Mouse (Mus musculus): ENCODE measurements around the gene Akap8l. TPM values are rescaled to one million over a fixed set of nuclear protein-coding genes. Genes with fewer than 3 reads are reported as not detected.

Akap8l gene
- total RNA-seq, 2 experiments from 2014 or later, result 183 to 219 TPM

GRCm38 (mm10) chr17:32320597-32321389 is 29.6 kb downstream of the Akap8l start, which contains the start of gene Akap8:
TSS of gene Akap8 (minus strand) at chr17:32321238.
- peak; percentile 98 to 99 for DNase-seq (ENCODE audit: low spot score in 2 of 2)

GRCm38 (mm10) chr17:32319950-32320349 is 30.5 kb downstream of the Akap8l start:
- no peak for DNase-seq (ENCODE audit: low spot score in 2 of 2)

GRCm38 (mm10) chr17:32317708-32318107 is 32.7 kb downstream of the Akap8l start:
- DNase-seq (ENCODE audit: low spot score in 2 of 2), result no peak

GRCm38 (mm10) chr17:32317032-32317431 is 33.4 kb downstream of the Akap8l start:
- DNase-seq (ENCODE audit: low spot score in 2 of 2), result no peak

- DNase-seq (ENCODE audit: low spot score in 2 of 2), result no peak
These were observed 34.8 kb downstream of the Akap8l start for GRCm38 (mm10) chr17:32315560-32315959.

- DNase-seq (ENCODE audit: low spot score in 2 of 2), result no peak
These were observed 36.5 kb downstream of the Akap8l start for GRCm38 (mm10) chr17:32313892-32314291.

GRCm38 (mm10) chr17:32312801-32313200 is 37.6 kb downstream of the Akap8l start:
- DNase-seq (ENCODE audit: low spot score in 2 of 2), result no peak

GRCm38 (mm10) chr17:32307963-32308362 is 42.4 kb downstream of the Akap8l start:
- DNase-seq (ENCODE audit: low spot score in 2 of 2), result no peak

- DNase-seq (ENCODE audit: low spot score in 2 of 2), result no peak
These were observed 52.3 kb downstream of the Akap8l start for GRCm38 (mm10) chr17:32298125-32298524.

GRCm38 (mm10) chr17:32295901-32296300 is 54.5 kb downstream of the Akap8l start:
- DNase-seq (ENCODE audit: low spot score in 2 of 2), result no peak

- no peak for DNase-seq (ENCODE audit: low spot score in 2 of 2)
These were observed 55.2 kb downstream of the Akap8l start for GRCm38 (mm10) chr17:32295160-32295559.

GRCm38 (mm10) chr17:32285138-32285670 is 65.2 kb downstream of the Akap8l start:
- no peak for DNase-seq (ENCODE audit: low spot score in 2 of 2)

GRCm38 (mm10) chr17:32284262-32285137 is 65.9 kb downstream of the Akap8l start, which contains the start of gene Brd4:
TSS of gene Brd4 (minus strand) at chr17:32284722.
- DNase-seq (ENCODE audit: low spot score in 2 of 2), result peak; percentile 87 to 96

GRCm38 (mm10) chr17:32283771-32284221 is 66.6 kb downstream of the Akap8l start:
- peak; percentile 51 to 59 for DNase-seq (ENCODE audit: low spot score in 2 of 2)

- DNase-seq (ENCODE audit: low spot score in 2 of 2), result peak in 1 of 2 experiments; percentile 13
These were observed 67.1 kb downstream of the Akap8l start for GRCm38 (mm10) chr17:32283341-32283740.

GRCm38 (mm10) chr17:32281611-32282310 is 68.6 kb downstream of the Akap8l start:
- DNase-seq (ENCODE audit: low spot score in 2 of 2), result no peak

- DNase-seq (ENCODE audit: low spot score in 2 of 2), result no peak
These were observed 69.3 kb downstream of the Akap8l start for GRCm38 (mm10) chr17:32281126-32281525.

GRCm38 (mm10) chr17:32280575-32280974 is 69.8 kb downstream of the Akap8l start:
- DNase-seq (ENCODE audit: low spot score in 2 of 2), result no peak

- no peak for DNase-seq (ENCODE audit: low spot score in 2 of 2)
These were observed 73.2 kb downstream of the Akap8l start for GRCm38 (mm10) chr17:32277201-32277600.

GRCm38 (mm10) chr17:32275568-32275967 is 74.8 kb downstream of the Akap8l start:
- no peak for DNase-seq (ENCODE audit: low spot score in 2 of 2)
